Mouse (Mus musculus) erythroblast, adult 5-6 weeks (primary cell): ENCODE results near the gene Myo18a. TPM values are rescaled to one million over a fixed set of nuclear protein-coding genes. Genes with fewer than 3 reads are reported as not detected.

Experiments
- ATAC-seq: replicated peaks from 2 replicates; pipeline ENCODE4 v1.8.0; 2016; ENCODE audit warnings: moderate number of reproducible peaks, mild to moderate bottlenecking, moderate TSS enrichment, inconsistent platforms; ENCODE audit not compliant: poor library complexity, low FRiP score, severe bottlenecking
- total RNA-seq, 2 experiments: library from RNA; stranded (forward) in 1 of 2; stranded (reverse) in 1 of 2; fragments of 150-400 nt in 1 of 2; fragments of 200-764, 138-1000 nt in 1 of 2; gene quantifications; 2 replicates each; pipeline versions ENCODE4 v1.2.3 to v1.2.4; 2015 to 2017; ENCODE audit warnings: low replicate concordance in 2 of 2

Gene Myo18a
- total RNA-seq, 2 experiments from 2014 or later = 14.6 to 17.5 TPM

DNA sequence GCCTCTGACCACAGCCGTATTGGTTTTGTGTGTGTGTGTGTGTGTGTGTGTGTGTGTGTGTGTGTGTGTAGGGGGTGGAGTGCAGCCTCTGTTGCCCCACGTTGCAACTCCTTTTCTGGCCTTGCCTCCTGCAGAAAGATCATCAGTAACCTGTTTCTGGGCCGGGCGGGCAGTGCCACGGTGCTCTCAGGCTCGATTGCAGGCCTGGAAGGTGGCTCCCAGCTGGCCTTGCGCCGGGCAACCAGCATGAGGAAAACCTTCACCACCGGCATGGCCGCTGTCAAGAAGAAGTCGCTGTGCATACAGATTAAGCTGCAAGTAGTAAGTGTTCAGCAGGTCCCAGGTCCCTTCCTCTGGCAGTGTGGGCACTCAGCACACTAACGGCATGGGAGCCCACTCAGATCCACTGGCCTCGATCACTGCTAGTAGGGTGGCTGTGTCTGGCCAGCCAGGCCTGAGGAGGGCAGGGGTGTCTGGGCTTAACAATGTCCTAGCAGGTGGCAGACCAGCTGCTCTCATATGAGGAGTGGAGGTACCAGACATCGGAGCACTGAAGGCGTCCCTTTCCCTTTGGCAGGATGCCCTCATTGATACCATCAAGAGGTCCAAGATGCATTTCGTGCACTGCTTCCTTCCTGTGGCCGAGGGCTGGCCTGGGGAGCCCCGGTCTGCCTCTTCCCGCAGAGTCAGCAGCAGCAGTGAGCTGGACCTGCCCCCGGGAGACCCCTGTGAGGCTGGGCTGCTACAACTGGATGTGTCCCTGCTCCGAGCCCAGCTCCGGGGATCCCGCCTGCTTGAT is 66.2 kb downstream of the Myo18a start:
- ATAC-seq = no peak

GRCm38 (mm10) chr11:77830875-77831274 is 67.8 kb downstream of the Myo18a start:
- ATAC-seq = no peak

DNA sequence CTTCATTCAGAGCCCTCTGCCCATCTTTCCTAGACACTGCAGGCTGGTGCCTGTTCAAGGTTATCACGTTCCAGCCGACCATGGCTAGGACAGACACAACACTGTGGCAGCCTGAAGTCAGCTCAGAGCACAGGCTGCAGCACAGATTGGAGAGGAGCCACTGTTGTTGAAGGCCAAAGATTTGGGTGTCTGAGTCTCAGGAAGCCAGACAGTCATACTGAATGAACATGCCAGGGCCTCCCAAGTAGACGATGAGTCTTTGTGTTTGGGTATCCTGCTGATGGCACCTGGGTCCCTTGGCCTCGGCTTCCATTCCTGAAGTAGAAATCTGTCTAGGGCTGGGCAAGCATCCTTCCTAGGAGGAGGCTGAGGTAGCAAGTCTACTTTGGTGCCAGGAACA is 69.5 kb downstream of the Myo18a start:
- ATAC-seq = no peak

DNA sequence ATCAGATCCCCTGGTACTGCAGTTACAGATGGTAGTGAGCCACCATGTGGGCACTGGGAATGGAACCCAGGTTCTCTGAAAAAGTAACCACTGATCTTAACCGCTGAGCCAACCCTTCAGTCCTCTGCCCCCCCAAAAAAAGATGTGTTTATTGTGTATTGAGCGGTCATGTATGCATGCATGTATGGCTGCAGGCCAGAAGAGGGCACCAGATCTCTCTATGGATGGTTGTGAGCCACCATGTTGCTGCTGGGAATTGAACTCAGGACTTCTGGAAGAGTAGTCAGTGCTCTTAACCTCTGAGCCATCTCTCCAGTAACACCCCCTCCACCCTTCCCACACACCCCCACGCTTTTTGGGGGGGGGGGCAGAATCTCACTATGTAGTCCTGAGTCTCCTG is 72.1 kb downstream of the Myo18a start:
- ATAC-seq = no peak

DNA sequence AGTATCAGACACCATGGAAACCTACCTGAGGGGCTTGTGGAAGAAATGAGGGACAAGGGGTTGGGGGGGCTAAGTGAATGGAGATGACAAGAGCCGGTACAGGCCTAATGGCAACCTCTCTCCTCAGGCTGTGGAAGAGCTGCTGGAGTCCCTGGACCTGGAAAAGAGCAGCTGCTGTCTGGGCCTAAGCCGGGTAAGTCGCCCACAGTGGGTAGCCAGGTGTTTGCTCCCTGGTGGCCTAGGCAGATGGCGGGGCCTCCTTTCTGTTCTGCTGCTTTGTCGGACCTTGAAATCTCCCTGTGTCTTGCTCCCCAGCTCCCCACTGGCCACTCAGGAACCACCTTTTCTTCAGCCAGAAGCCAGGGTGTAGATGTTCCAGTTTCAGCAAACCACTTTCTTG is 73.2 kb downstream of the Myo18a start:
- no peak for ATAC-seq

GRCm38 (mm10) chr11:77836751-77837150 is 73.7 kb downstream of the Myo18a start:
- ATAC-seq = no peak

DNA sequence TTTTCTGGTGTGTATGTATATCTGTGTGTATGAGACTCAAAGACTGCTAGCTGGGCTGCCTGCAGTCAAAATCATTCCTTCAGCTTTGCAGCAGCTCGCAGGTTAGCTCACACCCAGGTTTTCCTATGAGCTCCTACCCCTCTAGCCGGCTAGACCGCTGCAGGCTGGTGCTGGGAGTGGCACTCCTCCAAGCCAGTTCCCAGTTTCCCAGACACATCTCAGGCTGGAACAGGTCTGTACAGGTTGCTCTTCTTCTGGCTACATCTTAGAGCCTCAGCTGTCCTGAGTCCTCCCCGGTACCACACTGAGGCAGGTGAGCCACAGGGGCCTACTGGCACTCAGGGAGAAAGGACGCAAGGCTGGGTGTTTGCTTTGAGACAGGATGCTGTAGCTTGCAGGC is 74.8 kb downstream of the Myo18a start:
- no peak for ATAC-seq

GRCm38 (mm10) chr11:77840523-77841245 is 77.6 kb downstream of the Myo18a start:
- no peak for ATAC-seq

- no peak for ATAC-seq
Measured at GRCm38 (mm10) chr11:77843068-77843905, 80.2 kb downstream of the Myo18a start.

GRCm38 (mm10) chr11:77843906-77844200 is 80.8 kb downstream of the Myo18a start:
- no peak for ATAC-seq

DNA sequence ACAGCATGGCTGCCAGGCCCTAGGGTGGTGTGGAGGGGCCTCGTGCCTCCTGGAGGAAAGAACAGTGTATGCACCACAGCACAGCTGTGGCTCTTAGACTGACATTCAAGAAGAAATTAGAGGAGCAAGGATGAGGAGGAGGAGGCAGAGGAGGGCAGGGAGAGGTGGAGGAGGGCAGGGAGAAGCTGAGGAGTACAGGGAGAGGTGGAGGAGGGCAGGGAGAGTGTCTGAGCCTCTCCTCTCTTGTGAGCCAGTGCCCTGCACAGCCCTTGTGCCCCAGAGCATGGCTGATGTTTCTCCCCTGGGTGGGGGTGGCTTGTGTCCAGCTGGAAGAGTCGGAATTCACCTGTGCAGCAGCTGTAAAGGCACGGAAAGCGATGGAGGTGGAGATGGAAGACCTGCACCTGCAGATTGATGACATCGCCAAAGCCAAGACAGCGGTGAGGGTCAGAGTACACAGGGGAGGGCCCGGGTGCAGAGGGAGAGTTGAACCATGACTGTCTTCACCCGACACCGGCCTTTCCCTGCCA is 84.6 kb downstream of the Myo18a start:
- no peak for ATAC-seq

DNA sequence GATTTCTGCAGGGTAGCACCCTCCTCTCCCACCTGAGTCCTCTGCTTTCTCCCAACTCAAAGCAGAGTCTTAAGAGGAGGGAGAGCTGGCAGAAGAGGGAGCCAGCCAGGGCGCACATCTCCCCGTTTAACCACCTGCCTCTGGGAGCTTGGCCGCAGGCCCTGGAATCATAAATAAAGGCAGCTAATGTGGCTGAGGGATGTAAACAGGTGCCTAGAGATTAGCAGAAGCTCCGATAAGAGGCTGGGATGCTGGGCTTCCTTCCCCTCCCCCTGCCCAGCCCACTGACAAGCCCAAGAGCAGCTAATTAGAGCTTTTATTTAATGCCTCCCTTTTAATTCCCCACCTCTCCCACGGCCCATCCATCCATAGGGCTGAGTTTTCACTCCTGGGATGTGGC is 85.1 kb downstream of the Myo18a start:
- no peak for ATAC-seq

DNA sequence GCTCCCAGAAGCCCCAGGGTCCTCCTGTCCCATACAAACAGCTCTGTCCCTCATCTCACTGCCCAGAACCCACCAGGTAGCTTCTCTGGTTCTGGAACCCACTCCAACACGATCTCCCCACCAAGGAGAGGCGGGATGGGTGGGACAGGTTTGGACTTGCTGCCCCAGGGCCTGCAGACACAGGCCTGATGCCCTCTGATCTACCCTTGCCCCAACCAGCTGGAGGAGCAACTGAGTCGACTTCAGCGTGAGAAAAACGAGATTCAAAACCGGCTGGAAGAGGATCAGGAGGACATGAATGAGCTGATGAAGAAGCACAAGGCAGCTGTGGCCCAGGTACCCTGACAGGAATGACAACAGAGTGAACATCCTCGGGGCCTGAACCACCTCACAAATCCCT is 86.1 kb downstream of the Myo18a start:
- ATAC-seq = no peak

DNA sequence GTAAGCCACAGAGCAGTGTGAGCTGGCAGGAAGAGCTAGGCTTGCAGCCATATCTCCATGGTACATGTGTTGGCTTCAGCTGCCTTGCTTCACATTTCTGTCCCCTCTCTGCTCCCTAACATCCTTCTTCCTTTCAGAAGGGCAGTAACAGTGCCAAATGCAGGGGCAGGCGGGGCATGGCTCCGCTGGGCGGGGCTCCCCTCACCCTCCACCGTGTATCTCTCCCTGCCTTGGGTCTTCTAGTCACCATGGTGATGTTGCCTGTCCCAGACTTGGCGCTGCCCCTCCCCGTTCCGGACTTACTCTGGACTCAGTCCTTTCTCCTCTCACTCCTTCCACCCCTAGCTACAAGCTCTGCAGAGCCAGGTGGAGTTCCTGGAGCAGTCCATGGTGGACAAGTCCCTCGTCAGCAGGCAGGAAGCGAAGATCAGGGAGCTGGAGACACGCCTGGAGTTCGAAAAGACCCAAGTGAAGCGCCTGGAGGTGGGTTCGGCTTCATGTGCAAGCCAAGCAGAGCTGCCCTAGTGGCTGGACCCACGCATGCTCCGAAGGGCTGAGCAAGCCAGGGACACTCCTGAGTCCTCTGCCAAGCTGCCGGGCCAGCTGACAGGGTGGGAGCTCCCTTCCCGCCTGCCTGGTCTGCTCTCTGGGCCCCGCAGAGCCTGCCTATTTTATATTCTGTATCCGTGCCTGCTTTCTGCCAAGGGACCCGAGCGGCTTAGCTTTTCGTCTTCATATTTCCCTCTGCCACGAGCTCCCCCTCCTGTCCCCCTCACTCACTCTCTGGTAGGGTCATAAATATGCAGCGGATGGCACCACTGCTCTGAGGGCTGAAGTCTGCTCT is 87.6 kb downstream of the Myo18a start:
- ATAC-seq = no peak

- no peak for ATAC-seq
Measured at GRCm38 (mm10) chr11:77851483-77852010, 88.5 kb downstream of the Myo18a start.

DNA sequence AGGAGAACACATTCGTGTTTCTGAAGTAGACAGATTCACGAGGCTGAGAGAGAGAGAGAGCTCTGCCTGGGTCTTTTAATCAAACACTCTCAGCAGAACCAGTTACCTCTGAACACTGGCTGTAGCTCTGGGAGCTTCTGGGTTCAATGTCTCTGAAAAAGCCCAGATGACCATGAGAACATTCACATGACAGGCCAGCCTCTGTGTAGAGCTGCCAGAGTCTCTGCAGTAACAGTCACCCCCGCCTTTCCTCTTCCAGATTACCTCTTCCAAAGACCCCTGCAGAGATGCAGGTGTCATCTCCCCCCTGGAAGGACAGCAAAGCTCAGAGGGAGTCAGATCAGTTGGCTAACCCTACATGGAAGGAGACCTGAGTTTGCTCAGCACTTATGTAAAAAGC is 89.1 kb downstream of the Myo18a start:
- ATAC-seq = no peak

DNA sequence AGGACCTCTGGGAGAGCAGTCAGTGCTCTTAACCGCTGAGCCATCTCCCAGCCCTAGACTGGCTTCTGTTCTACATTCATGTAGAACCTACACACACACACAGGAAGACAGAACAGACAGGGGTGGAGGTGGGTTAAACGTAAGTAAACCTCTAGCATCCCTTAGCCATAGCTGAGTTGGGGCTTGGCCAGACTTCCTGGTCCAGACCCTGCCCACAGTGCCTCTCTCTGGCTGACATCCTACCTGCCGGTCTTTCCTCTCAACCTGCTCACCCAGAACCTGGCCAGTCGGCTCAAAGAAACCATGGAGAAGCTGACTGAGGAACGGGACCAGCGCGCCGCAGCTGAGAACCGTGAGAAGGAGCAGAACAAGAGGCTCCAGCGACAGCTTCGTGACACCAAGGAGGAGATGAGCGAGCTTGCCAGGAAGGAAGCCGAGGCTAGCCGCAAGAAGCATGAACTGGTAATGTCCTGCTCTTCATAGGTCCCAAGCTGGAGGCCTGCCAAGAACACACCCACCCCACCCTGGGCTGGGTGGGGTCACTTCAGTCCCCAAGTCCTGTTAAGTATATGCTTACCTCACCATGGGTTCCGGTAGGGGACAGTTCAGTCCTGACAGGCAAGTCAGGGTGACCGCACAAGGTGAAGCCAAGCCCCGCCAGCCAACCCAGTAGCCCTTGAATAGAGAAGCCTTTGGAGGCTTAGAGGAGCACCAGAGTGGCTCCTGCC is 90.1 kb downstream of the Myo18a start:
- no peak for ATAC-seq

- ATAC-seq = no peak
Measured at GRCm38 (mm10) chr11:77854641-77855040, 91.6 kb downstream of the Myo18a start.

DNA sequence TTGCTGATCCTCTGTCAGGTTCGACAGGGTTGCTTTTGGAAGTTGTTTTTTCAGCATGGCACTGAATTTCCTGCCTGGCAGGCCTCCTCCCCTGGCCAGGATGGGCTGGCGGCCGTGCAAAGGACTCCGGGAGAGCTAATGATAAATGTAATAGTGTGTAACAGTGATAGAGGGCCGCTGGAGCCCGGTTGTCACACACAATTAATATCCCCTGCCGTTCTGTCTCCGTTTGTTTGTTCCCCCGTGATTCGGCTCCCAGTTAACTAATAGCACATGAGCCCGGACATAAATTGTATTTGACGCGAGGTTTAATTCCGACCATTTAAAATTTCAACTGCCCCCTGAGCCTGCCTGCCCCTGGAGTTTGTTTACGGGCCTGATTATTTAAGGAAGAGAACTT is 92.3 kb downstream of the Myo18a start:
- ATAC-seq = no peak
